Comparison of ENCODE assay signal across 27 mouse cellular contexts in genomic region chr15:83470443-83470842, GRCm38 (mm10). TPM values are rescaled to one million over a fixed set of nuclear protein-coding genes. Genes with fewer than 3 reads are reported as not detected.
"Had no signal": no experiment of that assay in that cellular context is flagged by ENCODE, and none has a peak within 500 bp of the region (broad histone marks: within the 10 kb centered on the region; RNA-seq: fewer than 3 reads in every experiment).

No protein-coding gene starts in this region.

- H3K27ac ChIP-seq: embryonic facial prominence, embryonic 10.5 days; embryonic facial prominence, embryonic 12.5 days; embryonic facial prominence, embryonic 13.5 days; forebrain, embryonic 10.5 days; forebrain, embryonic 12.5 days; forebrain, embryonic 13.5 days; forebrain, embryonic 15.5 days had no signal

- H3K27me3 ChIP-seq: embryonic facial prominence, embryonic 12.5 days; embryonic facial prominence, embryonic 13.5 days; embryonic facial prominence, embryonic 15.5 days; forebrain, embryonic 12.5 days; forebrain, embryonic 13.5 days; forebrain, embryonic 15.5 days had no signal

- H3K4me2 ChIP-seq: embryonic facial prominence, embryonic 12.5 days; embryonic facial prominence, embryonic 13.5 days; embryonic facial prominence, embryonic 15.5 days; forebrain, embryonic 12.5 days; forebrain, embryonic 13.5 days; forebrain, embryonic 15.5 days had no signal

- H3K4me3 ChIP-seq: embryonic facial prominence, embryonic 10.5 days; embryonic facial prominence, embryonic 12.5 days; embryonic facial prominence, embryonic 13.5 days; embryonic facial prominence, embryonic 15.5 days; erythroblast, embryonic 14.5 days; forebrain, embryonic 10.5 days; forebrain, embryonic 12.5 days; forebrain, embryonic 13.5 days; forebrain, embryonic 15.5 days; heart, adult 2 months; heart, embryonic 10.5 days had no signal

- H3K36me3 ChIP-seq: embryonic facial prominence, embryonic 10.5 days; embryonic facial prominence, embryonic 12.5 days; embryonic facial prominence, embryonic 13.5 days; embryonic facial prominence, embryonic 15.5 days; forebrain, embryonic 10.5 days; forebrain, embryonic 12.5 days; forebrain, embryonic 15.5 days; heart, embryonic 10.5 days had no signal

- DNase-seq: cerebellum, adult 8-10 months; cerebellum, adult 9-10 months; cerebellum, adult 9-11 months; cerebellum, postnatal 10 days; cerebellum, postnatal 14 days; cerebellum, postnatal 25 days; cerebellum, postnatal 36 days; embryo, embryonic 11 days; forebrain, postnatal 0 days; gastrocnemius, postnatal 10 days; gastrocnemius, postnatal 14 days; gastrocnemius, postnatal 36 days; heart, adult 11 months; heart, adult 18-20 months; heart, adult 2 months had no signal

RNA-seq across cellular contexts. Expression of gene Bik, which starts 56.2 kb away (rescaled TPM):
- total RNA-seq: common myeloid progenitor, adult 5-6 weeks; forebrain, postnatal 0 days; granulocyte monocyte progenitor cell, adult 5-6 weeks had no signal
- polyA plus RNA-seq: erythroblast, embryonic 14.5 days had no signal
